Mouse (Mus musculus) cortical plate, adult 2 months (tissue): ENCODE results near the gene Sec24a.

Experiments used
- CTCF ChIP-seq: fragments of 200-500 bp; IDR thresholded peaks from 2 replicates; pipeline ENCODE4 v1.5.1; 2011; ENCODE audit warnings: mild to moderate bottlenecking, control low read depth, low read length; ENCODE audit not compliant: insufficient read depth; ENCODE audit errors: extremely low read depth
- POLR2A ChIP-seq: fragments of 200-500 bp; IDR thresholded peaks from 2 replicates; pipeline ENCODE4 v1.6.1; 2011; ENCODE audit warnings: mild to moderate bottlenecking, low read length, control low read depth; ENCODE audit not compliant: insufficient read depth; ENCODE audit errors: extremely low read depth

GRCm38 (mm10) chr11:51732883-51733282, 30.6 kb downstream of the Sec24a start:
- TF ChIP-seq POLR2A, result no peak
- no peak for TF ChIP-seq CTCF
